Mouse (Mus musculus): ENCODE data around the gene H2-M11. TPM values are rescaled to one million over a fixed set of nuclear protein-coding genes. Genes with fewer than 3 reads are reported as not detected.

H2-M11 gene
- polyA plus RNA-seq (2015; fragmentation: Nextera tagmentation; extraction: Ambion mirVana), result not detected in 2 replicates

- Histone ChIP-seq H3K4me2 (ENCODE audit: low read depth, low read length) (no peak within 1 kb of the TSS), H3K4me1 (ENCODE audit: control insufficient read depth, insufficient read depth, low read length) (no peaks in the 10 kb centered on the region), H3K9me3 (replicated peaks; ENCODE audit: control insufficient read depth, low read length) (no peaks in the 10 kb centered on the region), H3K9ac (ENCODE audit: low read length) (no peak within 1 kb of the TSS), H3K27ac (ENCODE audit: low read length) (no peak within 1 kb of the TSS), H3K4me3 (ENCODE audit: low read length) (no peak within 1 kb of the TSS), H3K36me3 (ENCODE audit: control insufficient read depth, insufficient read depth) (no peaks in the 10 kb centered on the region), H3K27me3 (ENCODE audit: control insufficient read depth, insufficient read depth, low read length) (no peaks in the 10 kb centered on the region)
- WGBS, result 55% methylated on average over 3 of the region's 3 CpGs
- ATAC-seq (replicated peaks; ENCODE audit: extremely low read depth, insufficient read depth, low FRiP score), result no peak
These were observed at the start of gene H2-M11 for GRCm38 (mm10) chr17:36546775-36547174. Gene H2-M11, plus strand, starts transcription at chr17:36547075.

DNA sequence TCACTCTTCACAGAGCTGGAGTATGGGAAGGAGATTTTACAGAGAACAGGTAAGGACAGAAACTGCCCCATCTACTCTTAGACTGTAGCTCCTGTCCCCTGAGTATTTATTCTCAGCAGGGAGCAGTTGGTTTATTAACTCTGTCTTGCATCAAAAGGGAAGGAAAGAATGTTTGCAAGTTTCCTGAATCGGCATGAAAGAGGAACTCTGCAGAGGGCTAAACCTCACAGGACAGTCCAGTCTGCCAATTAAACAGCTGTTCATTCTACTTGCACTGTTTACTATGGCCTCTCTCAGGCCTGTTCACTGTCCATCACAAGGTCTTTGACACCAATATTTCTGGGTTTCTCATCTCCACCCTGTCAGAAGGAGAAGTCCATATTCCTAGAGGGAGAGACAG, 46.4 kb upstream of the H2-M11 start:
- Histone ChIP-seq H3K27me3 (ENCODE audit: control insufficient read depth, insufficient read depth, low read length) (no peaks in the 10 kb centered on the region), H3K9me3 (replicated peaks; ENCODE audit: control insufficient read depth, low read length) (no peaks in the 10 kb centered on the region), H3K4me3 (ENCODE audit: low read length) (no peak overlapping the region), H3K4me2 (ENCODE audit: low read depth, low read length) (no peak overlapping the region), H3K36me3 (ENCODE audit: control insufficient read depth, insufficient read depth) (no peaks in the 10 kb centered on the region), H3K9ac (ENCODE audit: low read length) (no peak overlapping the region), H3K4me1 (ENCODE audit: control insufficient read depth, insufficient read depth, low read length) (no peaks in the 10 kb centered on the region), H3K27ac (ENCODE audit: low read length) (no peak overlapping the region)
- no peak for ATAC-seq (replicated peaks; ENCODE audit: extremely low read depth, insufficient read depth, low FRiP score)
- 47% methylated on average over 1 of the region's 1 CpGs for WGBS

GRCm38 (mm10) chr17:36503910-36504309, 43.0 kb upstream of the H2-M11 start:
- H3K36me3 ChIP-seq (ENCODE audit: control insufficient read depth, insufficient read depth), result no peaks in the 10 kb centered on the region
- no peaks in the 10 kb centered on the region for H3K4me1 ChIP-seq (ENCODE audit: control insufficient read depth, insufficient read depth, low read length)
- no peak overlapping the region for H3K27ac ChIP-seq (ENCODE audit: low read length)
- H3K9ac ChIP-seq (ENCODE audit: low read length), result no peak overlapping the region
- ATAC-seq (replicated peaks; ENCODE audit: extremely low read depth, insufficient read depth, low FRiP score), result no peak
- H3K27me3 ChIP-seq (ENCODE audit: control insufficient read depth, insufficient read depth, low read length), result no peaks in the 10 kb centered on the region
- no peak overlapping the region for H3K4me3 ChIP-seq (ENCODE audit: low read length)
- no peak overlapping the region for H3K4me2 ChIP-seq (ENCODE audit: low read depth, low read length)
- H3K9me3 ChIP-seq (replicated peaks; ENCODE audit: control insufficient read depth, low read length), result no peaks in the 10 kb centered on the region

Other genes with a start within 250 kb of the H2-M11 start
- gene H2-M10.1, start 220.9 kb upstream of the H2-M11 start, polyA plus RNA-seq (2015; fragmentation: Nextera tagmentation; extraction: Ambion mirVana), result not detected in 2 replicates
- not detected in 2 replicates for gene H2-M10.3, start 178.7 kb upstream of the H2-M11 start, polyA plus RNA-seq (2015; fragmentation: Nextera tagmentation; extraction: Ambion mirVana)
- gene H2-M10.4, start 84.7 kb upstream of the H2-M11 start, polyA plus RNA-seq (2015; fragmentation: Nextera tagmentation; extraction: Ambion mirVana), result not detected in 2 replicates
- not detected in 2 replicates for gene H2-M9, start 95.6 kb downstream of the H2-M11 start, polyA plus RNA-seq (2015; fragmentation: Nextera tagmentation; extraction: Ambion mirVana)
- not detected in 2 replicates for gene H2-M1, start 125.1 kb downstream of the H2-M11 start, polyA plus RNA-seq (2015; fragmentation: Nextera tagmentation; extraction: Ambion mirVana)
- not detected in 2 replicates for gene H2-M10.5, start 225.8 kb downstream of the H2-M11 start, polyA plus RNA-seq (2015; fragmentation: Nextera tagmentation; extraction: Ambion mirVana)

All from heart, embryonic 16.5 days (tissue).